ENCODE assay signal across 9 mouse cellular contexts in genomic region chr16:32523462-32524243, GRCm38 (mm10). TPM values are rescaled to one million over a fixed set of nuclear protein-coding genes. Genes with fewer than 3 reads are reported as not detected.
A peak's percentile ranks its signal among the peaks of the same experiment; 100 is the strongest.
DNase-seq lines count a peak whose midpoint lies in the region; ATAC-seq lines count a peak whose summit lies in the region.
"Had no signal": no experiment of that assay in that cellular context is flagged by ENCODE, and none has a peak within 500 bp of the region (broad histone marks: within the 10 kb centered on the region; RNA-seq: fewer than 3 reads in every experiment).

No protein-coding gene starts in this region.

- peak overlapping the region; percentile 20; the same call in 1 of the 2 replicates for H3K27ac ChIP-seq in intestine, embryonic 16.5 days (ENCODE audit: low read length)
- peak overlapping the region; percentile 32; the same call in 1 of the 2 replicates for H3K27ac ChIP-seq in midbrain, embryonic 12.5 days (replicated peaks)

- no peaks in the 10 kb centered on the region for H3K27me3 ChIP-seq in intestine, embryonic 16.5 days (replicated peaks; ENCODE audit: control insufficient read depth, insufficient read depth, low read length)
- H3K27me3 ChIP-seq in midbrain, embryonic 12.5 days: no peaks in the 10 kb centered on the region

- no peak overlapping the region for H3K9ac ChIP-seq in intestine, embryonic 16.5 days (ENCODE audit: low read depth, low read length)
- no peak overlapping the region for H3K9ac ChIP-seq in midbrain, embryonic 12.5 days (replicated peaks)

- H3K36me3 ChIP-seq in intestine, embryonic 16.5 days (ENCODE audit: control insufficient read depth, insufficient read depth, low read length): no peaks in the 10 kb centered on the region
- no peaks in the 10 kb centered on the region for H3K36me3 ChIP-seq in midbrain, embryonic 12.5 days

- H3K4me3 ChIP-seq in intestine, embryonic 16.5 days (ENCODE audit: low read length): no peak overlapping the region
- H3K4me3 ChIP-seq in midbrain, embryonic 12.5 days: no peak overlapping the region
- H3K4me3 ChIP-seq: megakaryocyte, embryonic 14.5 days had no signal

- ATAC-seq in intestine, embryonic 16.5 days: peak; percentile 72
- ATAC-seq in midbrain, embryonic 12.5 days (ENCODE audit: low FRiP score, low read depth): peak; percentile 65; the same call in 1 of the 2 replicates

- no peaks in the 10 kb centered on the region for H3K9me3 ChIP-seq in intestine, embryonic 16.5 days (ENCODE audit: control insufficient read depth, low read length)
- H3K9me3 ChIP-seq in midbrain, embryonic 12.5 days: no peaks in the 10 kb centered on the region
- H3K9me3 ChIP-seq: megakaryocyte, embryonic 14.5 days had no signal

- DNase-seq in right cerebral cortex, adult 18-20 months: peak; percentile 24
- DNase-seq in right cerebral cortex, postnatal 10 days (ENCODE audit: low spot score in 2 of 2): no peak
- DNase-seq in cerebellum, adult 11-12 months: peak; percentile 23
- peak; percentile 69 to 75 for DNase-seq in heart, adult 18-20 months
- no peak for DNase-seq in layer of hippocampus, postnatal 36 days
- DNase-seq in frontal cortex, adult 2 months (ENCODE audit: extremely low spot score in 1 of 2, low spot score in 1 of 2): no peak

- WGBS in intestine, embryonic 16.5 days: 45% methylated on average over 8 of the region's 8 CpGs
- 61% methylated on average over 8 of the region's 8 CpGs for WGBS in midbrain, embryonic 12.5 days

- no peak overlapping the region for H3K4me2 ChIP-seq in intestine, embryonic 16.5 days (ENCODE audit: low read depth, low read length)
- H3K4me2 ChIP-seq in midbrain, embryonic 12.5 days (replicated peaks): no peak overlapping the region

- H3K4me1 ChIP-seq in intestine, embryonic 16.5 days (ENCODE audit: control insufficient read depth, insufficient read depth, low read length): peaks cover 10% of the 10 kb centered on the region; the same call in 1 of the 2 replicates
- H3K4me1 ChIP-seq in midbrain, embryonic 12.5 days: peaks cover 22% of the 10 kb centered on the region

RNA-seq across cellular contexts. Expression of gene Zdhhc19, which starts 27.6 kb away (rescaled TPM):
- total RNA-seq in heart, adult 18-20 months (2021): not detected
- polyA plus RNA-seq in intestine, embryonic 16.5 days (2015; fragmentation: Nextera tagmentation; extraction: Ambion mirVana): 2.1 and 3.0 TPM in 2 replicates
- not detected in 2 replicates for polyA plus RNA-seq in midbrain, embryonic 12.5 days (2016; fragmentation: Nextera tagmentation; extraction: Ambion mirVana)
- total RNA-seq in layer of hippocampus, postnatal 36 days (2021): not detected
- not detected in 2 replicates for polyA plus RNA-seq in frontal cortex, adult 2 months (2012; rRNA removed)

RNA-seq across cellular contexts. Expression of gene Slc51a, which starts 36.0 kb away (rescaled TPM):
- total RNA-seq in heart, adult 18-20 months (2021): under 1 TPM; 0.32 to 0.85 TPM
- 157 and 177 TPM in 2 replicates for polyA plus RNA-seq in intestine, embryonic 16.5 days (2015; fragmentation: Nextera tagmentation; extraction: Ambion mirVana)
- polyA plus RNA-seq in midbrain, embryonic 12.5 days (2016; fragmentation: Nextera tagmentation; extraction: Ambion mirVana): 0.18 and 0.24 TPM in 2 replicates
- total RNA-seq in layer of hippocampus, postnatal 36 days (2021): not detected
- polyA plus RNA-seq in frontal cortex, adult 2 months (2012; rRNA removed): 0.04 TPM in 1 of 2 replicates, not detected in the other

Comparison
In these comparisons a context has a peak if more than half of its experiments do, and no peak if none do; other contexts are left out.
1. DNase-seq: peak in right cerebral cortex, adult 18-20 months (single experiment), cerebellum, adult 11-12 months (single experiment) and heart, adult 18-20 months (2 of 2); none in right cerebral cortex, postnatal 10 days (0 of 2), layer of hippocampus, postnatal 36 days (0 of 2) and frontal cortex, adult 2 months (0 of 2).
2. RNA of gene Slc51a, which starts 36.0 kb away (polyA plus RNA-seq): 157 to 177 TPM in intestine, embryonic 16.5 days; 0.18 to 0.24 TPM in midbrain, embryonic 12.5 days and 0.04 TPM in frontal cortex, adult 2 months; every median in the first group is over 100 times any median in the second.